In genomic region chr13:51918781-51919170, GRCm38 (mm10) we compare ENCODE assay signal across 8 mouse cellular contexts.
DNase-seq lines count a peak whose midpoint lies in the region; ATAC-seq and TF ChIP-seq lines count a peak whose summit lies in the region.

No protein-coding gene starts in this region.

- H3K9ac ChIP-seq in kidney, embryonic 14.5 days (ENCODE audit: low read depth, low read length) = no peak overlapping the region; the same call in 1 of the 2 replicates
- H3K9ac ChIP-seq in forebrain, embryonic 14.5 days (ENCODE audit: low read length) = no peak overlapping the region; the same call in 1 of the 2 replicates
- H3K9ac ChIP-seq in neural tube, embryonic 15.5 days (replicated peaks) = no peak overlapping the region

- no peak overlapping the region for H3K4me3 ChIP-seq in kidney, embryonic 14.5 days (ENCODE audit: low read length)
- no peak overlapping the region for H3K4me3 ChIP-seq in forebrain, embryonic 14.5 days (ENCODE audit: low read depth, low read length)
- H3K4me3 ChIP-seq in neural tube, embryonic 15.5 days (replicated peaks) = no peak overlapping the region
- no peak overlapping the region for H3K4me3 ChIP-seq in gastrocnemius, adult 2 months

- no peak for ATAC-seq in kidney, embryonic 14.5 days (ENCODE audit: low FRiP score, low TSS enrichment)
- ATAC-seq in forebrain, embryonic 14.5 days = peak; percentile 16
- no peak for ATAC-seq in neural tube, embryonic 15.5 days (ENCODE audit: low FRiP score)

- WGBS in kidney, embryonic 14.5 days = 27% methylated on average over 10 of the region's 10 CpGs
- 5% methylated on average over 10 of the region's 10 CpGs for WGBS in forebrain, embryonic 14.5 days
- WGBS in neural tube, embryonic 15.5 days = 16% methylated on average over 10 of the region's 10 CpGs

- H3K27ac ChIP-seq in kidney, embryonic 14.5 days (ENCODE audit: low read depth, low read length) = no peak overlapping the region
- peak overlapping the region; percentile 85 for H3K27ac ChIP-seq in forebrain, embryonic 14.5 days (ENCODE audit: low read depth, low read length)
- 0 out of 2 replicates have a peak overlapping the region, but pooled peaks have one; percentile 56 for H3K27ac ChIP-seq in neural tube, embryonic 15.5 days (replicated peaks)
- H3K27ac ChIP-seq in gastrocnemius, adult 2 months = no peak overlapping the region

- no peak overlapping the region for H3K4me2 ChIP-seq in kidney, embryonic 14.5 days (replicated peaks; ENCODE audit: low read depth, low read length)
- H3K4me2 ChIP-seq in forebrain, embryonic 14.5 days (ENCODE audit: low read length) = 0 out of 2 replicates have a peak overlapping the region, but pooled peaks have one; percentile 21
- H3K4me2 ChIP-seq in neural tube, embryonic 15.5 days = no peak overlapping the region

- no peaks in the 10 kb centered on the region for H3K9me3 ChIP-seq in kidney, embryonic 14.5 days (ENCODE audit: control insufficient read depth, low read length)
- H3K9me3 ChIP-seq in forebrain, embryonic 14.5 days (replicated peaks; ENCODE audit: control insufficient read depth, low read length) = no peaks in the 10 kb centered on the region
- no peaks in the 10 kb centered on the region for H3K9me3 ChIP-seq in neural tube, embryonic 15.5 days (replicated peaks)

- no peaks in the 10 kb centered on the region for H3K36me3 ChIP-seq in kidney, embryonic 14.5 days (ENCODE audit: control insufficient read depth, insufficient read depth, low read length)
- no peaks in the 10 kb centered on the region for H3K36me3 ChIP-seq in forebrain, embryonic 14.5 days (ENCODE audit: control insufficient read depth, insufficient read depth, low read length)
- no peaks in the 10 kb centered on the region for H3K36me3 ChIP-seq in neural tube, embryonic 15.5 days

- peaks cover 40% of the 10 kb centered on the region for H3K4me1 ChIP-seq in kidney, embryonic 14.5 days (ENCODE audit: control insufficient read depth, insufficient read depth, low read length)
- H3K4me1 ChIP-seq in forebrain, embryonic 14.5 days (ENCODE audit: control insufficient read depth, insufficient read depth, low read length) = peaks cover 54% of the 10 kb centered on the region
- H3K4me1 ChIP-seq in neural tube, embryonic 15.5 days = peaks cover 50% of the 10 kb centered on the region

- no peak for TF ChIP-seq CTCF in gastrocnemius, adult 2 months (IDR thresholded peaks at IDR 0.05)

- peak; percentile 52 for DNase-seq in kidney, adult 11 months
- peak; percentile 81 for DNase-seq in forebrain, embryonic 14.5 days (ENCODE audit: low spot score)
- DNase-seq in kidney, postnatal 10 days = peak; percentile 33
- DNase-seq in layer of hippocampus, adult 11-12 months (ENCODE audit: low spot score) = no peak
- no peak for DNase-seq in gastrocnemius, adult 2 months
- no peak for DNase-seq in urinary bladder, adult 2 months (ENCODE audit: low spot score)

- intact Hi-C loops in gastrocnemius, adult 2 months (cut with DNase I) = no loop called here

- H3K27me3 ChIP-seq in kidney, embryonic 14.5 days (ENCODE audit: control insufficient read depth, insufficient read depth, low read length) = no peaks in the 10 kb centered on the region
- H3K27me3 ChIP-seq in forebrain, embryonic 14.5 days (replicated peaks; ENCODE audit: control insufficient read depth, insufficient read depth, low read length) = 0 out of 2 replicates have a peak, but pooled peaks cover 2% of the 10 kb centered on the region
- H3K27me3 ChIP-seq in neural tube, embryonic 15.5 days (replicated peaks) = peaks cover 15% of the 10 kb centered on the region

Comparison
In these comparisons a context has a peak if more than half of its experiments do, and no peak if none do; other contexts are left out.
1. DNase-seq: peak in kidney, adult 11 months (single experiment), forebrain, embryonic 14.5 days (single experiment) and kidney, postnatal 10 days (single experiment); none in layer of hippocampus, adult 11-12 months (single experiment), gastrocnemius, adult 2 months (single experiment) and urinary bladder, adult 2 months (single experiment).
2. H3K27ac ChIP-seq: peak in forebrain, embryonic 14.5 days (single experiment) and neural tube, embryonic 15.5 days (single experiment); none in kidney, embryonic 14.5 days (single experiment) and gastrocnemius, adult 2 months (single experiment).